Mouse (Mus musculus) liver, adult 2 months (tissue): ENCODE measurements around the gene Spats1. TPM values are rescaled to one million over a fixed set of nuclear protein-coding genes. Genes with fewer than 3 reads are reported as not detected.

Experiments
- DNase-seq: peaks from one replicate; pipeline ENCODE4 v3.0.0-alpha.2; 2011; ENCODE audit warnings: low read depth, low spot score; ENCODE audit errors: extremely low read depth
- H3K27ac ChIP-seq: fragments of 200-500 bp; replicated peaks from 2 replicates; pipeline ENCODE4 v1.5.1; 2012; ENCODE audit warnings: low read depth, mild to moderate bottlenecking, control low read depth, inconsistent platforms, low read length; ENCODE audit not compliant: insufficient read depth
- H3K27me3 ChIP-seq: fragments of 200-500 bp; 2 replicates; pipeline ENCODE4 v1.6.1; 2012; ENCODE audit warnings: mild to moderate bottlenecking, moderate library complexity, low read length, inconsistent platforms; ENCODE audit not compliant: control insufficient read depth, insufficient read depth
- H3K36me3 ChIP-seq: fragments of 200-500 bp; 2 replicates; pipeline ENCODE4 v1.6.1; 2012; ENCODE audit warnings: low read length, inconsistent platforms; ENCODE audit not compliant: control insufficient read depth, insufficient read depth
- H3K4me1 ChIP-seq: fragments of 200-500 bp; 2 replicates; pipeline ENCODE4 v1.6.1; 2011; ENCODE audit warnings: low read length; ENCODE audit not compliant: control insufficient read depth, insufficient read depth
- H3K4me3 ChIP-seq: fragments of 200-500 bp; 2 replicates; pipeline ENCODE4 v1.5.1; 2011; ENCODE audit warnings: low read depth, mild to moderate bottlenecking, control low read depth, low read length, moderate library complexity; ENCODE audit not compliant: insufficient read depth
- H3K79me2 ChIP-seq: fragments of 200-500 bp; 2 replicates; pipeline ENCODE4 v1.6.1; 2012; ENCODE audit warnings: inconsistent platforms, mild to moderate bottlenecking, low read length, moderate library complexity; ENCODE audit not compliant: control insufficient read depth, insufficient read depth
- H3K9ac ChIP-seq: fragments of 200-500 bp; 2 replicates; pipeline ENCODE4 v1.6.1; 2012; ENCODE audit warnings: low read depth, mild to moderate bottlenecking, control low read depth, inconsistent platforms, low read length
- CTCF ChIP-seq: fragments of 200-500 bp; IDR thresholded peaks from 2 replicates; pipeline ENCODE4 v1.5.1; 2011; ENCODE audit warnings: low read depth, low read length, control low read depth
- POLR2A ChIP-seq: fragments of 200-500 bp; IDR thresholded peaks from 2 replicates; pipeline ENCODE4 v1.6.1; 2011; ENCODE audit warnings: low read length, control low read depth; ENCODE audit not compliant: insufficient read depth; ENCODE audit errors: extremely low read depth
- WGBS: fragments of 180-500 bp; shearing (Covaris S2); methylation state at CpG from one replicate; pipeline ENCODE4 v1.1.7; 2018; 5-methylcytosine and 5-hydroxymethylcytosine counted together
- polyA plus RNA-seq: library from polyadenylated mRNA; depleted of rRNA; stranded (reverse); fragments of >200 nt; gene quantifications from 2 replicates; pipeline ENCODE4 v1.2.3, GENCODE M21; 2012
- total RNA-seq: library from RNA; depleted of rRNA; stranded (reverse); fragments of >200 nt; gene quantifications from 2 replicates; pipeline ENCODE4 v1.2.3, GENCODE M21; 2014

The Spats1 gene
- total and polyA plus RNA-seq, 2 experiments: not detected

DNA sequence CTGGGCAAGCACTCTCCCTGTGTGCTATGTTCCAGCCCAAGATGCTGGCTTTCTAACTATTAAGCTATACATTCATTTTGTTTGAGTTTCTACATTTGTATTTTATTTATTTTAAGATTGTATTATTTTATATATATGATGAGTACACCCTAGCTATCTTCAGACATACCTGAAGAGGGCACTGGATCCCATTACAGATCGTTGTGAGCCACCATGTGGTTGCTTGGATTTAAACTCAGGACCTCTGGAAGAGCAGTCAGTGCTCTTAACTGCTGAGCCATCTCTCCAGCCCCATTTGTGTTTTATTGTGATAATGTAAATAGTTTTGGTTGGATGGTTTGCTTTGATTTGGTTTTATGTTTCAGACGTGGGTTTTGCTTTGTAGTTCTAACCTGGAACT, 24.3 kb upstream of the Spats1 start:
- Histone ChIP-seq H3K36me3 (no peaks in the 10 kb centered on the region), H3K4me3 (no peak overlapping the region), H3K27ac (no peak overlapping the region), H3K9ac (no peak overlapping the region), H3K79me2 (no peaks in the 10 kb centered on the region), H3K27me3 (no peaks in the 10 kb centered on the region), H3K4me1 (no peaks in the 10 kb centered on the region)
- no peak for TF ChIP-seq CTCF
- TF ChIP-seq POLR2A: no peak
- WGBS: 66% methylated on average over 2 of the region's 2 CpGs
- DNase-seq: no peak

DNA sequence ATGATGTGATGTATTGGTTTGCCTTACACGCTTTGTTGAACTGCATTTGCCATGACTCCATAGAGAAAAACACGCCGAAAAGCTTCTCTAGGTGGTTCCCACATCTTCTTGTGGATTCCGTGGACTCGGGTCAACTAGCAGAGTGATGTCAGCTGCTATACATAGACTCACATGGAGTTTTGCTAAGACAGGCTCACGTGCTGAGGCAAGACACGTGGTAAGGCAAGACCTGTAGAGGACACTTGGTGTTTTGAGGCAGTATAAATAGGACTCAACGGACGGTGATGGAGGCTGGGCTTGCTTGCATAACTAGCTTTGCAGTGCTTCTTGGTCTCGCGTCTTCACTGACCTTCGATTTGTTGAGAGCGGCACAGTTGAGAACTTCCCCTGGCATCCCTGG, 23.2 kb upstream of the Spats1 start:
- TF ChIP-seq CTCF (no peak), POLR2A (no peak)
- Histone ChIP-seq H3K36me3 (no peaks in the 10 kb centered on the region), H3K4me3 (no peak overlapping the region), H3K79me2 (no peaks in the 10 kb centered on the region), H3K27ac (no peak overlapping the region), H3K27me3 (no peaks in the 10 kb centered on the region), H3K9ac (no peak overlapping the region), H3K4me1 (no peaks in the 10 kb centered on the region)
- 83% methylated on average over 13 of the region's 13 CpGs for WGBS
- no peak for DNase-seq

DNA sequence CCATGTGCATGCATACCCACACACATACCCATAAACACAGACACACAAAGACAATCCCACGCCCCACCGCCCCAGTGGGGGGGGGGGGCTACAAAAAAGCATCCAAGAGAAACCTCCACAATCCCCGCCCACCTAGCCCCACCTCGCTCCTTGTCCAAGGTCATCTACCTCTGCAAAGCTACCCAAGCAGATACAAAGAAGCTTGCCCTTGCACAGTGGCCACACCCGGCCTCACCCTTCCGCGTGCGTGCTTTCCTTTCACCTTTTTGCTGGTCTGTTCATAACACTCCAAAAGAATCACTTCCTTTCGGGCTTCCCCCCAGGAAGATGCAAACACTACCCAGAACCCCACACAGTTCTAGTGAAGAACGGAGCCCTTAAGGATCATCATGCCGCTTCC, 20.2 kb upstream of the Spats1 start:
- DNase-seq: no peak
- Histone ChIP-seq H3K4me3 (no peak overlapping the region), H3K9ac (no peak overlapping the region), H3K27me3 (no peaks in the 10 kb centered on the region), H3K79me2 (no peaks in the 10 kb centered on the region), H3K27ac (no peak overlapping the region), H3K4me1 (no peaks in the 10 kb centered on the region), H3K36me3 (no peaks in the 10 kb centered on the region)
- WGBS: 66% methylated on average over 11 of the region's 11 CpGs
- TF ChIP-seq CTCF (no peak), POLR2A (no peak)

DNA sequence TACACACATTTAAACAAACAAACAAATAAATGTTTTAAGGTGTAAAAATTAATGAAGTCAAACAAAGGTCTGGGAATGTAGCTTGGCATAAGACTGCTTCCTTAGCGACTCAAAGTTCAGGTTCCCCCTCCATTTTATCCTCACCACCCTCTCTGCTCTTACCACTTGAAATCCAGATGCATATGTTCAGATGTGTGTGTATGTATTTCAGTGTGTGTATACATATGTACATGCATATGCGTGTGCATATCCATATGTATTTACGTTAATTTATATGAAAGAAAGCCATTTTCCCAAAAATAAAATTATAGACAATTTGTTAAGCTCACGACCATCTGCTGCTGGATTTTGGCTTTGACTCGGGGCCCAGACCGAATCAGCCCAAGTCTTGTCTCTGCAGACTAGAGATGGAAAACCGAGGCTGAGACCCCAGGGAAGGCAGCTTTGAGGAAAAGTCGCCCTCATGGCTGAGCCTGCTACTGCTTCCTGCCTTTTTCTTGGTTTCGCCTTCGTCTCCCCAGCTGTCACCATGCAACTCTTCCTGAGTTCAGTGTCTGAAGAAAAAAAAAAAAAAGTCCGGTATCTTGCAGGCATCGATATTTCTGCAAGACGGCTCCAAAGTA, 15.4 kb upstream of the Spats1 start:
- H3K27me3 ChIP-seq: no peaks in the 10 kb centered on the region
- H3K4me1 ChIP-seq: no peaks in the 10 kb centered on the region
- no peak overlapping the region for H3K4me3 ChIP-seq
- no peak for TF ChIP-seq POLR2A
- no peak for TF ChIP-seq CTCF
- no peak overlapping the region for H3K9ac ChIP-seq
- DNase-seq: no peak
- no peaks in the 10 kb centered on the region for H3K36me3 ChIP-seq
- WGBS: 75% methylated on average over 13 of the region's 13 CpGs
- no peak overlapping the region for H3K27ac ChIP-seq
- H3K79me2 ChIP-seq: no peaks in the 10 kb centered on the region

DNA sequence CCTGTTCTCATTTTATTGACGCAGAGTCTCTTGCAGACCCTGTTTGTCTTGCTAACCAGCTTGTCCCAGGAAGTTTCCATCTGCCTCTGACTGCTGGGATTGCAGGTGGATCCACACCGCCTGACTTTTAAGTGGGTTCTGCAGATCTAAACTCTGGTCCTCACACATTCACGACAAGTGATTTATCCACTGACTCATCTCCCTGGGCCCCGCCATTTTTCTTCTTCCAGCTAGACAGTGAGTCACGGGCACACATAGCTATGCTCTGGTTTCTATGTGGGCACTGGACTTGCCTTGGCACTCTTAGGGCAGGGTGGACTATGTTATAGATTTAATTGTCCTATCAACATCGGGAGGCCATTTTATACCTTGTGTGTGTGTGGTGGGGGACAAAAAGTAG, 14.5 kb upstream of the Spats1 start:
- Histone ChIP-seq H3K27me3 (no peaks in the 10 kb centered on the region), H3K79me2 (no peaks in the 10 kb centered on the region), H3K4me3 (no peak overlapping the region), H3K27ac (no peak overlapping the region), H3K4me1 (no peaks in the 10 kb centered on the region), H3K36me3 (no peaks in the 10 kb centered on the region), H3K9ac (no peak overlapping the region)
- no peak for TF ChIP-seq CTCF
- no peak for TF ChIP-seq POLR2A
- no peak for DNase-seq
- 79% methylated on average over 6 of the region's 6 CpGs for WGBS

DNA sequence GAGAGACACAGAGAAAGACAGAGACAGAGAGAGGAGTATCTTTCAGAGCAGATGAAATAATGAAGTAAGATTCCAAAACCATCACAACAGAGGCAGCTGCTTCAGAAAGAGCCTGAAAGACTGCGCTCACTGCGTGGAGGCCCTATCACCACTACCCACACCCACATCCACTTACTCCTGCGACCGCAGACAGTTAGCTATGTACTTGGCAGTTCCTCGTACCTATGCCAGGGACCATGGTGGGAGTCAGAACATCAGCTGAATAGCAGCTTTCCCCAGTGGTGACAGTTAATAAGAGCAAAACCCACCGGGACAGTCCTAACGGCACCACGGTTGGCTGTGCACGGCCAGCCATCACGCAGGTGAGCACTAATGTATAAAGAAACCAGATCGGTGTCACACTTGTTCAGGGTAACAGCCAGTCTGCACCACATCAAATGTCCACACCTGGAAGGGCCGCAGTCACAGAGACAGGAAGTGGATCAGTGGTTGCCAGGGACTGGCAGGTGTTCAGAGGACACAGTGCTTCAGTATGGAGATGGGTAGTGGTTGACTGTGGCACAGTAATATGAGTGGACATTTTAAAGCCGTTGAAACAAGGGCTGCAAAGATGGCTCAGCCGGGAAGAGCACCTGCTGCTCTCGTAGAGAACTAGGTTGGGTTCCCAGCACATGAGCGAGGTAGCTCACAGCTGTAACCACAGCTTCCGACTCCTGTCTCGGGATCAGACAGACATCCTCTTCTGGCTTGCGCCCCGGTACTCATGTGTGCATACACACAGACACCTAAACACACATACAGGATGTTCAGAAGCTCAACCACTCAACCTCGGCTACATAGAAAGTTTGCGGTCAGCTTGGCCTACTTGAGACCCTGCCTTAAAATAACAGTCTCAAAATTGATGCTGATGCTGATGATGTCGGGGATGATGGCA, 13.4 kb upstream of the Spats1 start:
- TF ChIP-seq POLR2A (no peak), CTCF (no peak)
- H3K27ac ChIP-seq: no peak overlapping the region
- no peaks in the 10 kb centered on the region for H3K36me3 ChIP-seq
- no peak for DNase-seq
- H3K27me3 ChIP-seq: no peaks in the 10 kb centered on the region
- H3K4me3 ChIP-seq: no peak overlapping the region
- WGBS: 84% methylated on average over 23 of the region's 23 CpGs
- no peaks in the 10 kb centered on the region for H3K4me1 ChIP-seq
- H3K79me2 ChIP-seq: no peaks in the 10 kb centered on the region
- no peak overlapping the region for H3K9ac ChIP-seq
